Mouse (Mus musculus) small intestine, adult 2 months (tissue): ENCODE data around the gene Proz.

Experiments used
- CTCF ChIP-seq: fragments of 200-500 bp; IDR thresholded peaks from 2 replicates; pipeline ENCODE4 v1.5.1; 2012; ENCODE audit warnings: low read depth, mild to moderate bottlenecking, control low read depth, inconsistent platforms, low read length, moderate library complexity, mixed read lengths; ENCODE audit not compliant: insufficient replicate concordance, insufficient read length; ENCODE audit errors: extremely low read depth
- POLR2A ChIP-seq: fragments of 200-500 bp; IDR thresholded peaks from 2 replicates; pipeline ENCODE4 v1.6.1; 2012; ENCODE audit warnings: low read depth, mild to moderate bottlenecking, control low read depth, inconsistent platforms, low read length, moderate library complexity

- TF ChIP-seq POLR2A: no peak
- no peak for TF ChIP-seq CTCF
Observed at GRCm38 (mm10) chr8:13073255-13073654, 12.5 kb downstream of the Proz start.
